Mouse (Mus musculus) fat pad, adult 2 months (tissue): ENCODE measurements around the gene Adh6a.
A peak's percentile ranks its signal among the peaks of the same experiment; 100 is the strongest.

ENCODE experiments used
- DNase-seq: peaks from one replicate; pipeline ENCODE4 v3.0.0-alpha.2; 2011; ENCODE audit warnings: low read depth, low spot score; ENCODE audit errors: extremely low read depth

The Adh6a gene

GRCm38 (mm10) chr3:138312965-138313364 is at the start of gene Adh6a:
Adh6a (plus strand) TSS chr3:138313286.
- no peak for DNase-seq

- no peak for DNase-seq
These were observed 48.4 kb upstream of the Adh6a start for GRCm38 (mm10) chr3:138264648-138265047.

GRCm38 (mm10) chr3:138270507-138270906 is 42.6 kb upstream of the Adh6a start:
- no peak for DNase-seq

GRCm38 (mm10) chr3:138271297-138271696 is 41.8 kb upstream of the Adh6a start:
- no peak for DNase-seq

- no peak for DNase-seq
These were observed 40.0 kb upstream of the Adh6a start for GRCm38 (mm10) chr3:138273080-138273479.

GRCm38 (mm10) chr3:138275100-138275499 is 38.0 kb upstream of the Adh6a start:
- DNase-seq: no peak

GRCm38 (mm10) chr3:138282556-138282955 is 30.5 kb upstream of the Adh6a start:
- no peak for DNase-seq

GRCm38 (mm10) chr3:138283831-138284230 is 29.3 kb upstream of the Adh6a start:
- DNase-seq: no peak

- no peak for DNase-seq
These were observed 27.1 kb upstream of the Adh6a start for GRCm38 (mm10) chr3:138285986-138286385.

- no peak for DNase-seq
These were observed 25.4 kb upstream of the Adh6a start for GRCm38 (mm10) chr3:138287686-138288085.

- DNase-seq: no peak
These were observed 22.4 kb upstream of the Adh6a start for GRCm38 (mm10) chr3:138290672-138291071.

GRCm38 (mm10) chr3:138291529-138292117 is 21.5 kb upstream of the Adh6a start:
- DNase-seq: no peak

- no peak for DNase-seq
These were observed 19.7 kb upstream of the Adh6a start for GRCm38 (mm10) chr3:138293298-138293895.

GRCm38 (mm10) chr3:138300130-138300529 is 13.0 kb upstream of the Adh6a start:
- DNase-seq: peak; percentile 91

- DNase-seq: no peak
These were observed 10.4 kb upstream of the Adh6a start for GRCm38 (mm10) chr3:138302676-138303075.

GRCm38 (mm10) chr3:138303771-138304488 is 9.2 kb upstream of the Adh6a start:
- DNase-seq: peak; percentile 97

- no peak for DNase-seq
These were observed 8.6 kb upstream of the Adh6a start for GRCm38 (mm10) chr3:138304489-138304871.

GRCm38 (mm10) chr3:138305486-138306289 is 7.4 kb upstream of the Adh6a start:
- no peak for DNase-seq

GRCm38 (mm10) chr3:138306290-138306683 is 6.8 kb upstream of the Adh6a start:
- DNase-seq: no peak

GRCm38 (mm10) chr3:138309910-138310309 is 3.2 kb upstream of the Adh6a start:
- DNase-seq: peak; percentile 98

GRCm38 (mm10) chr3:138311015-138311414 is 2.1 kb upstream of the Adh6a start:
- no peak for DNase-seq
